Comparison of ENCODE assay signal across 34 mouse cellular contexts in the genomic region with DNA sequence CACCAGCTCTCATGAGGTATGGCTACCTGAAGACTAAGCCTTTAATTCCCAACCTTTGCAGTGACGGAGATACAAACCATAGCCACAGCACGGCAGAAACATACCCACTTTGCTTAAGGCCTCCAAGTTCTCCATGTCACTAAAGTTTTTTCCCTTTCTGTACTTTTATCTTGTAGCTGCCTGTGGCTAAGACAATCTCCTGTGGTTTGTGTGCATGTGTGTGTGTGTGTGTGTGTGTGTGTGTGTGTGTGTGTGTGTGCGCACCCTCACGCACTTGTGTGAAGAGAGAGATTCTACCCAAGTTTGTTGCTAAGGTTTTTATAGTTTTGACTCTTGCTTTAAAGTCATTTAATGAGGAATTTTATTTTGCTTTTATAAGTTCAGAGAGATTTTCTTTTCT.
"Had no signal": no experiment of that assay in that cellular context is flagged by ENCODE, and none has a peak within 500 bp of the region (broad histone marks: within the 10 kb centered on the region; RNA-seq: fewer than 3 reads in every experiment).

No protein-coding gene starts in this region.

- H3K4me3 ChIP-seq: heart, embryonic 10.5 days; heart, embryonic 12.5 days; heart, embryonic 13.5 days; heart, embryonic 15.5 days; hindbrain, embryonic 10.5 days; hindbrain, embryonic 12.5 days; hindbrain, embryonic 13.5 days; hindbrain, embryonic 15.5 days; intestine, embryonic 15.5 days; kidney, embryonic 15.5 days; layer of hippocampus, adult 2 months had no signal

- H3K36me3 ChIP-seq: heart, embryonic 10.5 days; heart, embryonic 12.5 days; heart, embryonic 13.5 days; heart, embryonic 15.5 days; hindbrain, embryonic 10.5 days; hindbrain, embryonic 12.5 days; hindbrain, embryonic 13.5 days; hindbrain, embryonic 15.5 days; intestine, embryonic 15.5 days; kidney, embryonic 15.5 days had no signal

- H3K9me3 ChIP-seq: heart, embryonic 10.5 days; heart, embryonic 12.5 days; heart, embryonic 13.5 days; heart, embryonic 15.5 days; hindbrain, embryonic 10.5 days; hindbrain, embryonic 12.5 days; hindbrain, embryonic 13.5 days; hindbrain, embryonic 15.5 days; intestine, embryonic 15.5 days; kidney, embryonic 15.5 days had no signal

- H3K4me1 ChIP-seq: intestine, embryonic 15.5 days had no signal

- H3K9ac ChIP-seq: heart, embryonic 12.5 days; heart, embryonic 13.5 days; heart, embryonic 15.5 days; hindbrain, embryonic 12.5 days; hindbrain, embryonic 13.5 days; hindbrain, embryonic 14.5 days; hindbrain, embryonic 15.5 days; intestine, embryonic 15.5 days; kidney, embryonic 15.5 days had no signal

- DNase-seq: heart, postnatal 10 days; heart, postnatal 14 days; heart, postnatal 36 days; heart, postnatal 4 days; kidney, adult 11 months; kidney, adult 18-20 months; kidney, adult 2 months; kidney, adult 8-10 months; kidney, adult 9 months; kidney, postnatal 10 days; kidney, postnatal 14 days; kidney, postnatal 25 days; kidney, postnatal 36 days; kidney, postnatal 4 days; layer of hippocampus, adult 9-11 months; layer of hippocampus, postnatal 36 days had no signal

- H3K27me3 ChIP-seq: heart, embryonic 12.5 days; heart, embryonic 13.5 days; heart, embryonic 15.5 days; hindbrain, embryonic 12.5 days; hindbrain, embryonic 13.5 days; hindbrain, embryonic 15.5 days; intestine, embryonic 15.5 days; kidney, embryonic 15.5 days had no signal

- H3K4me2 ChIP-seq: heart, embryonic 11.5 days; heart, embryonic 12.5 days; heart, embryonic 13.5 days; heart, embryonic 15.5 days; hindbrain, embryonic 12.5 days; hindbrain, embryonic 13.5 days; hindbrain, embryonic 14.5 days; hindbrain, embryonic 15.5 days; intestine, embryonic 15.5 days; kidney, embryonic 15.5 days had no signal

- ATAC-seq: hindbrain, embryonic 16.5 days; inflammation-experienced regulatory T-cells, adult 6 months; intestine, embryonic 15.5 days; intestine, embryonic 16.5 days; intestine, postnatal 0 days had no signal

- H3K27ac ChIP-seq: heart, embryonic 10.5 days; heart, embryonic 13.5 days; heart, embryonic 15.5 days; hindbrain, embryonic 10.5 days; hindbrain, embryonic 12.5 days; hindbrain, embryonic 13.5 days; hindbrain, embryonic 14.5 days; hindbrain, embryonic 15.5 days; intestine, embryonic 15.5 days; kidney, embryonic 15.5 days; kidney, postnatal 0 days; layer of hippocampus, adult 2 months had no signal
